Mouse (Mus musculus) megakaryocyte, adult 5-6 weeks (primary cell): ENCODE results near the gene Acrbp. TPM values are rescaled to one million over a fixed set of nuclear protein-coding genes. Genes with fewer than 3 reads are reported as not detected.
A peak's percentile ranks its signal among the peaks of the same experiment; 100 is the strongest.
"Not testable (repeated sequence)": the region's sequence is repeated elsewhere in the genome, so short reads cannot be mapped to it uniquely, and the experiment has no call there.

Source experiments
- ATAC-seq: 2 replicates; pipeline ENCODE4 v1.8.0; 2016; ENCODE audit warnings: mild to moderate bottlenecking, inconsistent platforms; ENCODE audit not compliant: poor library complexity, severe bottlenecking
- total RNA-seq, 2 experiments: library from RNA; stranded (forward) in 1 of 2; stranded (reverse) in 1 of 2; fragments of 153-499, 151-499 nt in 1 of 2; fragments of 221-1000, 200-1000 nt in 1 of 2; gene quantifications; 2 replicates each; pipeline versions ENCODE4 v1.2.3 to v1.2.4; 2015 to 2017

The Acrbp gene
- total RNA-seq (2015) (9.0 and 14.2 TPM in 2 replicates), total RNA-seq (2017) (3.4 and 8.8 TPM in 2 replicates)

GRCm38 (mm10) chr6:125049678-125050077 is at the start of gene Acrbp:
Acrbp (plus strand) TSS chr6:125049689.
- ATAC-seq = no peak

- ATAC-seq = no peak
These were observed 45.8 kb upstream of the Acrbp start for GRCm38 (mm10) chr6:125003706-125004105.

GRCm38 (mm10) chr6:125005086-125005485 is 44.4 kb upstream of the Acrbp start:
- ATAC-seq = no peak

GRCm38 (mm10) chr6:125008060-125008459 is 41.4 kb upstream of the Acrbp start:
- no peak for ATAC-seq

- ATAC-seq = peak; percentile 94
These were observed 40.8 kb upstream of the Acrbp start for GRCm38 (mm10) chr6:125008586-125009128.

- ATAC-seq = no peak
These were observed 40.5 kb upstream of the Acrbp start, which contains the start of gene Zfp384 for GRCm38 (mm10) chr6:125009129-125009180. Zfp384 (plus strand) TSS chr6:125009145.

- ATAC-seq = peak; percentile 61
These were observed 40.1 kb upstream of the Acrbp start for GRCm38 (mm10) chr6:125009181-125010073.

GRCm38 (mm10) chr6:125017682-125018081 is 31.8 kb upstream of the Acrbp start:
- ATAC-seq = peak; percentile 43; the same call in 1 of the 2 replicates

GRCm38 (mm10) chr6:125030532-125030931 is 19.0 kb upstream of the Acrbp start:
- peak; percentile 99 for ATAC-seq

- ATAC-seq = no peak
These were observed 17.9 kb upstream of the Acrbp start for GRCm38 (mm10) chr6:125031604-125032003.

- no peak for ATAC-seq
These were observed 10.8 kb upstream of the Acrbp start for GRCm38 (mm10) chr6:125038666-125039065.

GRCm38 (mm10) chr6:125039131-125039530 is 10.4 kb upstream of the Acrbp start:
- peak; percentile 4 for ATAC-seq

GRCm38 (mm10) chr6:125039533-125040153 is 9.8 kb upstream of the Acrbp start, which contains the start of gene Ing4:
Ing4 (plus strand) TSS chr6:125039760.
- ATAC-seq = peak; percentile 90

GRCm38 (mm10) chr6:125040221-125040620 is 9.3 kb upstream of the Acrbp start:
- no peak for ATAC-seq

- ATAC-seq = peak; percentile 70
These were observed 8.4 kb upstream of the Acrbp start for GRCm38 (mm10) chr6:125041047-125041446.

GRCm38 (mm10) chr6:125042081-125042480 is 7.4 kb upstream of the Acrbp start:
- ATAC-seq = no peak

GRCm38 (mm10) chr6:125046691-125047090 is 2.8 kb upstream of the Acrbp start:
- peak; percentile 85 for ATAC-seq

GRCm38 (mm10) chr6:125051237-125051636 is 1.7 kb downstream of the Acrbp start:
- 0 out of 2 replicates have a peak, but pooled peaks have one; percentile 44 for ATAC-seq

GRCm38 (mm10) chr6:125061493-125061892 is 12.0 kb downstream of the Acrbp start:
- no peak for ATAC-seq

GRCm38 (mm10) chr6:125062511-125062910 is 13.0 kb downstream of the Acrbp start:
- no peak for ATAC-seq

- ATAC-seq = no peak
These were observed 14.4 kb downstream of the Acrbp start for GRCm38 (mm10) chr6:125063906-125064305.

GRCm38 (mm10) chr6:125065223-125065622 is 15.7 kb downstream of the Acrbp start:
- not testable (repeated sequence) for ATAC-seq
